Mouse (Mus musculus) right cerebral cortex, postnatal 10 days (tissue): Measurements from ENCODE around the gene Fhad1.
"Not testable (repeated sequence)": the region's sequence is repeated elsewhere in the genome, so short reads cannot be mapped to it uniquely, and the experiment has no call there.

Source experiments
- DNase-seq, 2 experiments: peaks; one replicate each; pipeline ENCODE4 v3.0.0; 2021; ENCODE audit warnings: low spot score in 2 of 2

The Fhad1 gene

DNA sequence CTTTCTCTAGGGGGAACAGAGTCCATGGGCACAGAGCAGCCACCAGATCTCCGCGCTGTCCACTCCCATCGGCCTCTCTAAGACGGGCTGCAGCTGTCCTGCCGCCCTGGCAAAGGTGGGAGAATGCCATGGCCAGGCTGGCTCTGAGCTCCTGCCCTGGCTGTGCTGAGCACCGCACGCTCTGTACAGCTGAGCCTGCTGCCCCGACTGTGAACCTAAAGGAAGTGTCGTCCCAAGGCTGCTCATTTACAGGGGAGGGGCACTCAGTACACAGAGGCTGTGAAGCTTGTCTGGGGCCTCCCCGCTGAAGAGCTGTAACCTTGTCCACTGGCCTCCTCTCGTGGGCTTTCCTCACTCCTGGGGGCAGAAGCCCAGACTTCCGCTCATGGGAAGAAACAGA is 29.6 kb upstream of the Fhad1 start:
- no peak for DNase-seq

DNA sequence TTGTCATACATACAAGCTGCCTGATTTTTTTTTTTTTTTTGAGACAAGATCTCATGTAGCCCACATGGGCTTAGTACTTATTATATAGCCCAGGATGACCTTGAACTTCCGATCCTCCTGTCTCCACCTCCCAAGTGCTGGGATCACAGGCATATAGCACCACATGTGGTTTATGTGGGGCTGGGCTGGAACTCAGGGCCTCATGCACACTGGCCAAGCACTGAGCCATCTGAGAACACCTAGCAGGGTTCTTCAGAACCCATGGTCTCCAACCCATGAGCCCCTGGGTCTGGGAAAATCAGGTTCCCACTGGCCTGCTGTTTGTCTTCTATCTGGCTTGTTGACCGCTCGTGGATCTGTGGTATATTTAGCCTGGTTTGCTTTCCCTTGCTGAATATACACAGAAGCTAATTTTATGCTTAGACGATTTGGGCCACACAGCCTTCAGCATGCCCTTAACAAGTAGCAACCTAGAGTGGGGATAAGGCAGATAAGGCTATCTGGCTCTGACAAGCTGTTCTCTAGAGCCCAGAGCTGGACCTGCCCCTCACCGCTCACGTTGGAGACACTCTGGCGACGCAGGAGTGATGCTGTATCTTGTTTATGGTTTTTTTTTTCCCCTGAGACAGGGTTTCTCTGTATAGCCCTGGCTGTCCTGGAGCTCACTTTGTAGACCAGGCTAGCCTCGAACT is 24.9 kb upstream of the Fhad1 start:
- no peak for DNase-seq

DNA sequence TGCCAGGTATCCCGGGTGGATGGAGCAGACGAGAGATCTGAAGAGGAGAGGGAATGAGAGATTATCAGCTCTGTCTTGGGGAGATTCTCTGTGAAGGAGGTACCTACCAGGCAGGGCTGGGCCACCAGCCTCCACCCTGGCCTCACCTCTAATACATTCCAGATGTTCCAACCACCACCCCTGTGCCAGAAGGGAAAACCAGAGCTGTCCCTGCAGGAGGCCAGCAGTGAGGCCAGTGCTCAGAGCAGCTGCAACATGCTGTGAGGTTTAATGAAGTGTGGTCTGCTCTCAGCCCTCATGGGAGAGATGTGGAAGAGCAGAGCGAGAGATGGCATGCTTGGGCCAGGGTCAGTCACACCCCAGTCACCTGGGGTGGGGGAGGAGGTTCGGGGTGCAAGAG is 23.0 kb upstream of the Fhad1 start:
- no peak for DNase-seq

DNA sequence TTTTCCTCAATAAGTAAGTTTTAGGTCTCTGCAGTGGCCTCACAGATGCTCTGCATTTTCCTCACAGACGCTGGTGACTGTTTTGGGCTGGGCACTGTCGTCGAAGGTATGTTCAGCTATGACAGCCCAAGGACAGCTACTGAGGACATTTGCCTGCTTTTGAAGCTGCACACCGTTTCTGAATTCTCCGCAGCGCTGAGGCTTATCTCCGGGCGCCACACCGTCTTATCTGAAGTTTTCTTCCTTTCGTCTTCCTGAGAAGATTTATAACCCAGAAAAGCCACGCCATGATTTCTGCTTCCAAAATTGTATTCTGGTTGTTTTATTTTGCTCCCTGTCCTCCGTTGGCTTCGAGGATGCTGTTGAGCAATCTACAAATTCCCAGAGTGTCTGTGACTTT is 13.7 kb upstream of the Fhad1 start:
- no peak for DNase-seq

DNA sequence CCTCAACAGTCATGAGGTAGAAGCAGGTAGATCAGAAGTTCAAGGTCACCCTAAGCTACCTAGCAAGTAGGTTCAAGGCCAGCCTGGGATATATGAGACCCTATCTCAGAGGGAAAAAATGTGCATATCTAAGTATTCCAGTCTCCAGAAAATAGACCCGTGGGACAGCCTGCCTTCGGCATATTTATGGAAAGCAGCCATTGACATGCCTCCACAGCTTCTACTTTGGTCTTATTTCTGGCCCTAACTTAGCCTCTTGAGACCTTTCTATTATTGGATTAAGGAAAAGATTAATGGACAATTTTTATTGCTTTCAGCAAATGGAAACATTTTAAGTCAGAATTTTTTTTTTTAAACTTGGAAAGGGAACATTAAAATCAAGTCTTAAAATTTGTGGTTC is 12.1 kb upstream of the Fhad1 start:
- DNase-seq = no peak

DNA sequence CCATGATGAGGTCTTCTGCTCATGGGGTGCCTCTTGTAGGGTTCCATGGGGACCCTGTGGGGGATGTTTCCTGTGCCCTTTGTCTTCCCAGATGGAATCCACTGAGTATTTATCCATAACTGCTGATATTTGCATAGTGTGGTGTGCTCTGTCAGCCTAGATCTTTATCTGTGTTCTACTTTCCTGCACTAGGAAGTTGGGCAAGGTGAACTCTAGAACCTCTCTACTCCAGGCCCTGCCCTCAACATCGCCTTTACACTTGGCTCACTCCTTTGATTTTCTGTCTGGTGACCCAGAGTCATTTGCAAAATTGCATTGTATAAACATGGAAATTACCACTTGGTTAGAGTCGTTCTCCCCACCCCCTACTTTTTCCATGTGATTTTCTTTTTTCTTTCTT is 9.7 kb upstream of the Fhad1 start:
- no peak for DNase-seq

DNA sequence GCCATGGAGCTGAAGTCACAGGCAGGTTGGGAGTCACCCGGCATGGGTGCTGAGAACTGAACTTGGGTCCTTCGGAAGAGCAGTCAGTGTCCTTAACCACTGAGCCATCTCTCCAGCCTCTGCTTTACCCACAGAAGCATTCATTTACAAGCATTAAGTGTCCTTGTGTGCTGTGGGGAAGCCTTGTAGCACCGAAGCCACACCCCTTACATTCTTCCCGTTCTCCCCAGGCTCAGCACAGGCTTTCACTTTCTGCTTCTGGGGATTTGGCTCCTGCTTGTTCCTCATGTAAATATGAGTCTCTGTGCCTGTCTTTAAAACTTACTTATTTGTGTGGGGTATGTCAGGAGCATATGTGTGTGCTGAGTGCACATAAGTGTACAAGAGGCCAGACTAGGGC is 8.3 kb upstream of the Fhad1 start:
- no peak for DNase-seq

DNA sequence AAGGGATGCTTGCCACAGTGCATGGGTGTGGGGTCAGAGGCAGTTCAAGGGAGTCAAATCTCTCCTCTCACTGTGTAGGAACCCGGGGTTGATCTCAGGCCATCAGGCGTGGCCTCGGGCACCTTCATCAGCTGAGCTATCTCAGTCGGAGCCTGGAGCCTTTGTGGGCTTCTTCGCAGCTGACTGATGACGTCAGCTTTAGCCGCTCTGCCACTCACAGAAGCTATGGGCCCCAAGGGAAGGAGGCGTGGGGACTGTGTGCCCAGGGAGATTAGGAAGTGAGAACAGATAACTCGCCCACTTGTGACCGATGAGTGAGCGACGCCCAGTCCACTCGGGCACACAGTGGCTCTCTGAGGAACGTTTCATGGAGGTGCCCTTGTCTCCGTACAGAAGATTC is 2.8 kb upstream of the Fhad1 start:
- DNase-seq = no peak

DNA sequence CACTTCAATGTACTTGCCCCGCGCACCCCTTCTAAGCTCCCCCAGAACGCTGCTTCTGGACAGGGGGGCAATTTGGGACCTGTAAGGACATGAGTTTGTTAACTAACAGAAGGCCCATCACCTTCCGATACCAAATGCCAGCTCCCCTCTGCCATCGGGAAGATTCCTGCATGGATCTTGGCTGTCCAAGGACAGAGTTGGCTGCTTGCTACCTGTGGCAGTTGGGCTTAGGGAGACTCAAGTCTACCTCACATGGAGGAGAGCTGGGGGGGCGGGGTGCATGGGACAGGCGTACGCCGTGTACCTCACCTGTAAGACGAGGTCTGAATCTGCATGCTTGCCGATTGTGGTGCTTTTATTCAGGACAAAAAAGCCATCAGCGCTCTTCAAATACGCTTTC is 3.6 kb downstream of the Fhad1 start:
- DNase-seq = no peak

DNA sequence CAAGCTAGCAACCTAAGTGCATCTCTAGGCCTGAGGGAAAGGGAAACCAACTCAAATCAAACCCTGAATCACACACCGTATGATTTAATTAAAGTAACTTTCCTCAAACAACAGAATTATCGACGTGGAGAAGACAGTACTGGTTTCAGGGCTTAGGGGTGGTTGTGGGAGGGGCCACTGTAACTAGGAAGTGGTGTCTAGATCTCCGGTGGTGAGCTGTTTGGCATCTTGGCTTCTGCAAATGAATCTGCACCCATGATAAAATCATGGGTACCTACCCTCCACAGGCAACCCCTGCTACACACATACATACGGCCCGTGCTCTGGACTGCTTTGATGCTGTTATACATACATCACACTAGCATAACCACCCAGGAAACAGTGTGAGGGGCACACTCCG is 4.4 kb downstream of the Fhad1 start:
- no peak for DNase-seq

DNA sequence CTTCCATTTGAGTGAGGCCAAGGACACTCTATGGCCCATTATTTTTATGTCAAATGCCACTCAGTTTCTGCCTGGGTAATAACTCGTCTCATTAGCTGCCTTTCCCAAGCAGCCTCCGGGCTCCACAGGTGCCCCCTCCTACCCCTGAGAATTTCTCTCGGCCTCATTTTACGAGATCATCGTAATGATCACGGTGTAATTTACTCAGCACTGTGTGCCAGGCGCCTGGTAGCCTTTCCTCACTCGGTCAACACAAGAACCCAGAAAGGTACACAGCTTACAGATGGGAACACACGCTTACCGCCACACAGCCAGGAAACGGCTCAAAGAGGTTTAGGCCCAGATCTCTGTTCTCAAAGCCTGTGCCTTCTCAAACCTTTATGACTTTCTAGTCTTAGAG is 6.7 kb downstream of the Fhad1 start:
- no peak for DNase-seq

DNA sequence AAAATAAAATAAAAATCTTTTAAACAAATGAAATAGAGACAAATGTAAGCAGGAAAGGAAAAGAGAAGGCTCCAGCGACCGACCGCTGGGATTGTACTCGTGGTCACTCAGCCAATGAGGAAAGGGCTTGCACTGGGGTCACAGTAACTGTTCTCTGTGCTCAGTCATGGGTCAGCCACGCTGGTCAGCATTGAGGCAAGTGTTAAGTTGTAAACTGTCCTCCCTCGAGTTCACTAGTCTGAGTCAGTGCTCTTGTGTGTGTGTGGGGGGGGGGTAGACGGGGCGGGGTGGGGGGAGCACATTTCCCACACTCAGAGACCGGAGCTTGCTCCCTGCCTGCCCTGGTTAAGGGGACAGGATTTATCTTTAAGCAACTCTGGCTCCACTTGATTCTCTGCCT is 14.3 kb downstream of the Fhad1 start:
- no peak for DNase-seq

DNA sequence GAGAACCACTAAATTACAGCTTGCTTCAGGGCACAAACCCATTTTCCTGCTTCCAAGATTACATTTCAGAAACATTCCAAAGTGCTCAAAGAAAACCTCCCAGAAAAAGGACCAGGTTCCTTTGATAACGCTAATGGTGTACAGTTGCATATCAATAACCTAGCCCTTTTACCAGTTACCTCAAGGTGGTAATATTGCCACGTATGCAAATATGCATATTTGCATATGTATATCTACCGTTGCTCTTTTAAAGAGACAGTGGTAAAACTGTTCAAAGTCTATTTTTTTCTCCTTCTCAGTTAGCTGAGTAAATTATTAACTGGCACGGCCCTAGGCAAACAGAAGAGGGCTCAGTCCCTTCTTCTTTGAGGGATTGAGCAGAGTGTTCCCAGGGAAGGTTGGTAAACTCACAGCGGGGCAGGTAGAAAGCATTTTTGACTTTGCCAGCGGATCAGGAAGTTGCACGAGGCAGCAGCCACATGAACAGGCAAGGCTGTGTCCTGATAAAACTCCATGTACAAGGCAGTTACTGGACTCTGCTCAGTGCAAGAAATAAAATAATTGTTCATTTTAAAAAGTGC is 15.3 kb downstream of the Fhad1 start:
- no peak for DNase-seq

DNA sequence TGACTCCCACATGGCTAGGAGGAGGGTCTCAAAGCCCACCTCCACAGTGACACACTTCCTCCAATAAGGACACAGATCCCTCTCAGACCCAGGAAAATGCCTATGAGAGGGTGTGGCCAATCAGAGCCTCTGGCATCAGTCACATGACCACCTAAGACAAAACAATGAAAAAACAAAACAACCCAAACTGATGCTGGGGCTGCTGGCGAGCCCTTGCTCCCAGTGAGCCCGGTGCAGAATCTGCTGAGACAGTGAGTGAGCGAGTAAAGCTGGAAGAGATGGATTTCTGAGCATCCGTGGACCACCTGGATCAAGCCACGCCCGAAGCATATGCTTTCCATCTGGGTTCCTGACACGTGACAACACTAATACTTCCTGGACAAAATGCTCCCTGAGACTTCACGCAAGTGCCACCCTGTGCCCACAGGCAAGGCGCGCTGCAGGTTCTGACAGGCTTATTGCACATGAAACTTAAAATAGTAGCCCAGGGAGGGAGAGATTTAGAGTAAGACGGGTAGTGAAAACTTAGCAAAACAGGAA is 16.5 kb downstream of the Fhad1 start:
- no peak for DNase-seq

DNA sequence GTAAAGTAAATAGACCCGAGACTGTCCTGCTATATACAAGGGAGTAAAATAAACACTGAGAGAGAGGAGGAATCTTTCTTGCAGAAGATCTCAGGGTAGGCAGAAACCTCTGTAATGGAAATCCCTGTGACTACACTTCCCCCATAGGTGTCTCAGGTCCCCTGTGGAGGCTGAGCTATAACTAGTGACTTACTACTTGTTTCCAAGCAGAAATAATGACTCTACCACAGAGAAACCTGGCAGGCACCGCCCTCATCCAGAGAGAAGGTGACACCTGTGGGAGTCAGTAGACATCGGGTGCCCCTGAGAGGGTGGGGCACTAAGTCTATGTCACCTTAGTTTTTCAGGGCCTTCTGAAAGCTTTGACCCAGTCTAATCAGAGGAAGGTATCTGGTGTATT is 18.0 kb downstream of the Fhad1 start:
- DNase-seq = no peak

DNA sequence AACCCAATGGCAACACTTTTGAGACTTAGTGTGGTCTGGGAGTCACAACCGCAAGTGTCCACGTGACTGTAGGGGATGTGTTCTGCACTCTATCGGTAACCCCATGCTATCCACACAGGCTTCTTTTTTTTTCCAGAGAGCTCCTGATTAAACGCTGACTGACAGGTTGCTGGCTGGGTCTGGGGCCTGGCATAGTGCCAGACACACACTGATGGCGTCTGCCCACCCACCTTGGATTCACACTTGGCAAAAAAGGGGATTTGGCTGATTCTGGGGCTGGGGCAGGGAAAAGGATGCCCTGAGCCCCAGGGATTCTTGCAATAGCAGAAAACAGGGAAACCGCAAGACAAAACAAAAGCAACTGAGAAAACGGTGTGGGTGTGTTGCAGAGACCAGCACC is 18.8 kb downstream of the Fhad1 start:
- DNase-seq = no peak

DNA sequence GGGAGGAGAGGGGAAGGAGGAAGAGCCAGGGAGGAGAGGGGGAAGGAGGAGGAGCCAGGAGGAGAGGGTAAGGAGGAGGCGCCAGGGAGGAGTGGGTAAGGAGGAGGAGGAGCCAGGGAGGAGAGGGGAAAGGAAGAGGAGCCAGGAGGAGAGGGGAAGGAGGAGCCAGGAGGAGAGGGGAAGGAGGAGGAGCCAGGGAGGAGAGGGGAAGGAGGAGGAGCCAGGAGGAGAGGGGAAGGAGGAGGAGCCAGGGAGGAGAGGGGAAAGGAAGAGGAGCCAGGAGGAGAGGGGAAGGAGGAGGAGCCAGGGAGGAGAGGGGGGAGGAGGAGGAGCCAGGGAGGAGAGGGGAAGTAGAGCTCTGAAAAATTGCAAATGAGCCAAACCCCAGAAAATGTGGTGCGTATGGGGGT is 20.8 kb downstream of the Fhad1 start:
- DNase-seq = not testable (repeated sequence)

DNA sequence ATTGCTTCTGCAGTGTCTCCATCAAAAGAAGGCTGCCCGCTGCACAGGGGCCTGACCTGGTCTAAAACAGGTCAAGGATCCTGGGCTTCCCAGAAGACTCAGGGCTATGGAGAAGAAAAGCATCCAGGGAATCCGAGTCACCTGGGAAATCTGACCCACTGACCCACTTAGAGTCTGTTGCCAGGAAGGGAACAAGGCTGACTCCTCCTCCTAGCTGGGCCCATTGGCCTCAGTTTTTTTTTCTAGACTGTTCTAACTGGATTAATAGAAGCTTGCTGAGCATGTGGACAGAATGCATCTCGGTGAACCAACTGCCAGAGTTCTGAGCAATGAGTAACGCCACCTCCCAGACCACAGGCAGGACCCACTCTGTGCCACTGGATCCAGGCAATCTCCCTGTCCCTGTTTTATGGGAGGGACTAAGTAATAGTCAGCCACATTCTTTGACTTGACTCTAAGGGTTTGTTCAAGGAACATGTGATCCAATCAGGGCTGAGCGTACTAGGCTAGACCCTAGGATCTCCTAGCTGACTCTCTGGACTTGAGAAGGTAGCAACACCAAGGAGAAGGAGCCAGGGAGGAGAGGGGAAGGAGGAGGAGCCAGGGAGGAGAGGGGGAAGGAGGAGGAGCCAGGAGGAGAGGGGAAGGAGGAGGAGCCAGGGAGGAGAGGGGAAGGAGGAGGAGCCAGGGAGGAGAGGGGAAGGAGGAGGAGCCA is 21.4 kb downstream of the Fhad1 start:
- DNase-seq = no peak

DNA sequence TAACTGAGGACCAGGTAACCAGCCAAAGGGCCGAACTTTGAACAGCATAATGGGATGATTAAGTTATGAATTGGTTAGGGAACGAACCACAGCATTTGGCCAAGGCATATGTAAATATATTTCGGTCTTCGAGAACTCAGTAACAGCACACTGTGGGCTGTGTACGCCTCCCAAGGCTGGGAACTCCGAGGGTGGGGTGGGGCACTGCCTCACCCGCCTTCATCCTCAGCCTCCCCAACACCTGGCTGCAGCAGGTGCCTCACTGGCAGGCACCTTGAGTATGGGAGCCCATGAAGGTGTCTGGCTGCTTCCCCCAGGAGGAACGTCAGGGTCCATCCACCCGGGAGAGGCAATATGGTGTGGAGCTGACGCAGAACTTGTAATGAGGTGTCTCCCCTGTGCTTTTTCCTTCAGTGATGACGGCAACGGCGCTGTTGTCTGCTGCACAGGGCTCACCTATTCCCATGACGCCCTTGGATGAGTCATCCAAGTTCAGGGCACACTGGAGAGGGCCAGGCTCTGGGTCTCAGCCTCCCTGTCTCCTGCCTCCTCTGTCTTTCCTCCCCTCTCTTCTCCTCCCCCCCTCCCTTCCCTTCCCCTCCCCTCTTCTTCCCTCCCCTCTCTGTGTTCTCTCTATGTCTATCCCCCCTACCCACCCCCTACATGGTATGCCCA is 22.2 kb downstream of the Fhad1 start:
- no peak for DNase-seq

DNA sequence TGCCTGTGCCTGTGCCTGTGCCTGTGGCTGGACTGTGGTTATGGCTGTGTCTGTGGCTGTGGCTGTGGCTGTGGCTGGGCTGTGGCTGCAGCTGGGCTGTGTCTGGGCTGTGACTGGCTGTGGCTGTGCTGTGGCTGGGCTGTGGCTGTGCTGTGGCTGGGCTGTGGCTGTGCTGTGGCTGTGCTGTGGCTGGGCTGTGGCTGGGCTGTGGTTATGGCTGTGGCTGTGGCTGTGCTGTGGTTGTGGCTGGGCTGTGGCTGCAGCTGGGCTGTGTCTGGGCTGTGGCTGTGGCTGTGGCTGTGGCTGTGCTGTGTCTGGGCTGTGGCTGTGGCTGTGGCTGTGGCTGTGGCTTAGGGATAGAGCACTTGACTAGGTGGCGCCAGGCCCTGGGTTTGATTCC is 26.7 kb downstream of the Fhad1 start:
- no peak for DNase-seq

DNA sequence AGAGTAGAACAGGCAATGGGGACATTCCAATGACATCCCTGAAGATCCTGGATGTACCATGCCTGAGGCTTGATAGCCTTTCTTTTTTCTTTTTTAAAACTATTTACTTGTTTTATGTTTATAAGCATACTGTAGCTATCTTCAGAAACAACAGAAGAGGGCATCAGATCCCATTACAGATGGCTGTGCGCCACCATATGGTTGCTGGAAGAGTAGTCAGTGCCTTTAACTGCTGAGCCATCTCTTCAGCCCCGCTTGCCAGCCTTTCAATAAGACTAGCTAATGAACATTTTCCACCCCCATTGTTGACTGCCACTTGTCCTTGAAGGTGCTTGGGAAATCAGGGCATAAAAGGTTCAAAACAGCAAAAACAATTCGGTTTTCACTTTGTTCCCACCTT is 31.2 kb downstream of the Fhad1 start:
- peak; percentile 65 to 69 for DNase-seq

DNA sequence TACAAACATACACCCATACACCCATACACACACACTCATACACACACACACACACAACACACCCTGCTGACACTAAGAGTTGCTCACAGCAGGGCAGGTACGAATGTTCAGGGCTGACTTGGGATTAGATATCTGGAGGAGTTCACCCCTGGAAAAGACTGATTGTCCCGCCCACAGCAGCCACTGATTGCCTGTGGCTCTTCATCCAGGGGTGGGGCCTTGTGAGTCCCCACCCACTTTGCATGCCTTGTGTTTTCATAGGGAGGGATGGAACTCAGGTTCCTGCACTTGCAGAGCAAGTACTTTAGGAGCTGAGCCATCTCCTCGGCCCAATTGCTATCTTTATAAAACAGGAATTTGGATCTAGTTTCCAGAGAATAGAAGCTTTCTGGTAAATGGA is 33.4 kb downstream of the Fhad1 start:
- no peak for DNase-seq

DNA sequence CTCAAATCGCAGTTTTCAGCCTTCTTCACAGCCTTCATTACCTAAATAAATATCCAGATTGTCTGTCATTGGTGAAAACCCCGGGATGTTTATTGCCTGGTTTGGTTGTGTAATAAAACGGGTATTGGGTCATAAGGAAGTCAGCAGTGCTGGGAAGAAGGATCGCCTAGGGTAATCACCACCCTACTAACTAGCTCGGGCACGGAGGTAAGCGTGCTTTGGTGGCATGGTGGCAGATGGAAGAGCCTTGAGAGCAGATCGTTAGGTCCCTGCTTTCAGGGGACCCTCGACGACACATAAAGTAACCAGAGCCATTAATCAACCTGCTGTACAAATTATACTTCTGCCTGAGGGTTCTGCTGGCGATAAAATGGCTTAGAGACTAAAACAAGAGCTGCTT is 36.3 kb downstream of the Fhad1 start:
- DNase-seq = no peak
